Mouse (Mus musculus) CH12.LX (cell line): ENCODE measurements at regions not wholly inside any gene's neighbourhood (a gene's known extent, or its start where the extent isn't known, plus 50 kb on each side); places are given as distances from the start of the nearest gene placed in this dataset.

Source experiments
- DNase-seq: peaks from one replicate; pipeline ENCODE4 v3.0.0-alpha.2; 2013; ENCODE audit errors: extremely low read depth
- H3K27ac ChIP-seq: 2 replicates; pipeline ENCODE4 v1.5.1; 2012; ENCODE audit warnings: low read depth, mild to moderate bottlenecking, control low read depth, moderate library complexity; ENCODE audit not compliant: insufficient read depth
- H3K27me3 ChIP-seq: replicated peaks from 2 replicates; pipeline ENCODE3; 2012; ENCODE audit warnings: inconsistent platforms
- H3K36me3 ChIP-seq, 2 experiments: replicated peaks in 1 of 2; 2 replicates each; pipeline versions ENCODE3 to v1.6.1; 2012; ENCODE audit warnings: inconsistent platforms in 1 of 2, low read length in 1 of 2, mild to moderate bottlenecking in 1 of 2, mixed read lengths in 1 of 2, moderate library complexity in 1 of 2; ENCODE audit not compliant: control insufficient read depth in 1 of 2, insufficient read depth in 1 of 2
- H3K4me1 ChIP-seq, 2 experiments: 2 replicates each; pipeline ENCODE4 v1.6.1; 2012; ENCODE audit warnings: inconsistent platforms in 1 of 2, moderate library complexity in 1 of 2; ENCODE audit not compliant: insufficient read depth in 2 of 2, control insufficient read depth in 1 of 2
- H3K4me2 ChIP-seq: 2 replicates; pipeline ENCODE4 v1.6.1; 2012; ENCODE audit warnings: low read depth, mild to moderate bottlenecking, control low read depth; ENCODE audit not compliant: poor library complexity, insufficient read depth, severe bottlenecking
- H3K4me3 ChIP-seq, 3 experiments: fragments of 150-350 bp in 1 of 3; sonication (generic) in 1 of 3; replicated peaks in 1 of 3; 2 replicates each; pipeline versions ENCODE3 to v1.5.1; 2011 to 2012; ENCODE audit warnings: low read depth in 2 of 3, low read length in 2 of 3, mild to moderate bottlenecking in 2 of 3, moderate library complexity in 2 of 3, control low read depth in 1 of 3, improper control_type of control experiment in 1 of 3, inconsistent platforms in 1 of 3, mixed read lengths in 1 of 3; ENCODE audit not compliant: poor library complexity in 1 of 3
- H3K79me2 ChIP-seq: replicated peaks from 2 replicates; pipeline ENCODE4 v1.6.1; 2012; ENCODE audit warnings: mild to moderate bottlenecking, moderate library complexity; ENCODE audit not compliant: control insufficient read depth, poor library complexity, insufficient read depth, severe bottlenecking; ENCODE audit errors: extremely low read depth
- H3K9ac ChIP-seq: 2 replicates; pipeline ENCODE4 v1.6.1; 2012; ENCODE audit warnings: low read depth, mild to moderate bottlenecking, control low read depth, moderate library complexity; ENCODE audit not compliant: insufficient read depth
- H3K9me3 ChIP-seq: replicated peaks from 2 replicates; pipeline ENCODE3; 2012; ENCODE audit warnings: low read length, inconsistent platforms, mixed read lengths
- BHLHE40 ChIP-seq: IDR thresholded peaks from 2 replicates; pipeline ENCODE4 v1.6.1; 2011; ENCODE audit warnings: mild to moderate bottlenecking, low read depth, low read length, improper control_type of control experiment
- E2F4 ChIP-seq: IDR thresholded peaks from 2 replicates; pipeline ENCODE4 v1.6.1; 2011; ENCODE audit warnings: low read depth, low read length, improper control_type of control experiment; ENCODE audit not compliant: insufficient replicate concordance
- ELF1 ChIP-seq: IDR thresholded peaks from 2 replicates; pipeline ENCODE4 v1.6.1; 2014; ENCODE audit warnings: low read depth, mild to moderate bottlenecking, inconsistent platforms, low read length, improper control_type of control experiment
- ETS1 ChIP-seq: conservative IDR thresholded peaks from 2 replicates; pipeline ENCODE4 v1.6.1; 2012; ENCODE audit warnings: low read depth, mild to moderate bottlenecking, inconsistent platforms, low read length, improper control_type of control experiment, moderate library complexity
- HCFC1 ChIP-seq: IDR thresholded peaks from 2 replicates; pipeline ENCODE4 v1.6.1; 2012; ENCODE audit warnings: low read depth, mild to moderate bottlenecking, inconsistent platforms, low read length, improper control_type of control experiment
- IRF4 ChIP-seq: IDR thresholded peaks from 2 replicates; pipeline ENCODE4 v1.6.1; 2014; ENCODE audit warnings: low read depth, mild to moderate bottlenecking, inconsistent platforms, low read length, improper control_type of control experiment
- JUN ChIP-seq: IDR thresholded peaks from 2 replicates; pipeline ENCODE4 v1.6.1; 2011; ENCODE audit warnings: low read depth, mild to moderate bottlenecking, low read length, improper control_type of control experiment, moderate library complexity; ENCODE audit not compliant: insufficient read depth
- KAT2A ChIP-seq: IDR thresholded peaks from 2 replicates; pipeline ENCODE4 v1.6.1; 2012; ENCODE audit warnings: low read length, improper control_type of control experiment, inconsistent platforms; ENCODE audit not compliant: insufficient replicate concordance
- MAFK ChIP-seq: IDR thresholded peaks from 2 replicates; pipeline ENCODE4 v1.6.1; 2011; ENCODE audit warnings: low read length, improper control_type of control experiment; ENCODE audit not compliant: insufficient replicate concordance
- MAX ChIP-seq: IDR thresholded peaks from 2 replicates; pipeline ENCODE4 v1.6.1; 2011; ENCODE audit warnings: low read length, improper control_type of control experiment
- MAZ ChIP-seq: IDR thresholded peaks from 2 replicates; pipeline ENCODE4 v1.6.1; 2012; ENCODE audit warnings: low read depth, mild to moderate bottlenecking, inconsistent platforms, low read length, improper control_type of control experiment, moderate library complexity
- MXI1 ChIP-seq: IDR thresholded peaks from 2 replicates; pipeline ENCODE4 v1.6.1; 2011; ENCODE audit warnings: mild to moderate bottlenecking, low read depth, low read length, improper control_type of control experiment
- NELFE ChIP-seq: IDR thresholded peaks from 2 replicates; pipeline ENCODE4 v1.6.1; 2011; ENCODE audit warnings: low read depth, low read length, improper control_type of control experiment
- NRF1 ChIP-seq: IDR thresholded peaks from 2 replicates; pipeline ENCODE4 v1.6.1; 2014; ENCODE audit warnings: low read depth, mild to moderate bottlenecking, inconsistent platforms, low read length, improper control_type of control experiment, moderate library complexity
- PAX5 ChIP-seq: IDR thresholded peaks from 2 replicates; pipeline ENCODE4 v1.6.1; 2012; ENCODE audit warnings: low read length, inconsistent platforms, mixed read lengths
- POLR2A ChIP-seq: IDR thresholded peaks from 2 replicates; pipeline ENCODE4 v1.6.1; 2011; ENCODE audit warnings: low read depth, mild to moderate bottlenecking, improper control_type of control experiment, low read length
- RAD21 ChIP-seq: IDR thresholded peaks from 2 replicates; pipeline ENCODE4 v1.6.1; 2011; ENCODE audit warnings: low read depth, mild to moderate bottlenecking, low read length, improper control_type of control experiment, moderate library complexity
- SMC3 ChIP-seq: IDR thresholded peaks from 2 replicates; pipeline ENCODE4 v1.6.1; 2011; ENCODE audit warnings: low read depth, low read length, improper control_type of control experiment
- UBTF ChIP-seq: IDR thresholded peaks from 2 replicates; pipeline ENCODE4 v1.6.1; 2012; ENCODE audit warnings: low read depth, mild to moderate bottlenecking, inconsistent platforms, low read length, improper control_type of control experiment, moderate library complexity
- USF2 ChIP-seq: conservative IDR thresholded peaks from 2 replicates; pipeline ENCODE4 v1.6.1; 2011; ENCODE audit warnings: low read depth, low read length, improper control_type of control experiment
- ZC3H11A ChIP-seq: IDR thresholded peaks from 2 replicates; pipeline ENCODE4 v1.6.1; 2012; ENCODE audit warnings: low read depth, mild to moderate bottlenecking, inconsistent platforms, low read length, improper control_type of control experiment
- ZKSCAN1 ChIP-seq: IDR thresholded peaks from 2 replicates; pipeline ENCODE4 v1.6.1; 2012; ENCODE audit warnings: low read depth, inconsistent platforms, low read length, improper control_type of control experiment, borderline replicate concordance
- ZMIZ1 ChIP-seq: IDR thresholded peaks from 2 replicates; pipeline ENCODE4 v1.6.1; 2012; ENCODE audit warnings: low read depth, mild to moderate bottlenecking, inconsistent platforms, low read length, improper control_type of control experiment
- dilution Hi-C: fragments of 300-500 bp; cut with MboI; formaldehyde crosslinking; loops from 2 replicates; pipeline ENCODE4 v1.14.3; 2020; ENCODE audit warnings: low sequenced_read_pairs; ENCODE audit not compliant: extremely low pct_unique_long_range_greater_than_20kb, extremely low pct_ligation_motif_present
- in situ Hi-C: fragments of 300-500 bp; cut with MboI; formaldehyde crosslinking; loops from 3 replicates; pipeline ENCODE4 v1.14.3; 2019; ENCODE audit warnings: low sequenced_read_pairs, low pct_ligation_motif_present, low pct_unique_long_range_greater_than_20kb, mixed read lengths

GRCm38 (mm10) chr12:39528121-39528520, 509.7 kb downstream of the Arl4a start:
- no peak overlapping the region for H3K27ac ChIP-seq
- H3K4me2 ChIP-seq = no peak overlapping the region
- H3K4me1 ChIP-seq = peaks cover 0 to 7% of the 10 kb centered on the region in 2 experiments; a peak in 2 of 4 replicates
- H3K36me3 ChIP-seq = no peaks in the 10 kb centered on the region
- TF ChIP-seq NRF1 = no peak
- no peak for TF ChIP-seq BHLHE40
- TF ChIP-seq IRF4 = no peak
- TF ChIP-seq MAX = no peak
- TF ChIP-seq MXI1 = no peak
- TF ChIP-seq ZC3H11A = no peak
- in situ Hi-C loops (no loop called here), dilution Hi-C loops (no loop called here)
- no peak overlapping the region for H3K9ac ChIP-seq
- H3K9me3 ChIP-seq = no peaks in the 10 kb centered on the region
- H3K79me2 ChIP-seq = no peaks in the 10 kb centered on the region
- H3K27me3 ChIP-seq = no peaks in the 10 kb centered on the region
- no peak overlapping the region for H3K4me3 ChIP-seq
- DNase-seq = no peak

GRCm38 (mm10) chr12:39527216-39527600, 510.6 kb downstream of the Arl4a start:
- H3K79me2 ChIP-seq = no peaks in the 10 kb centered on the region
- in situ Hi-C loops = no loop called here
- TF ChIP-seq ZKSCAN1 = no peak
- TF ChIP-seq ELF1 = no peak
- TF ChIP-seq RAD21 = no peak
- no peak for TF ChIP-seq POLR2A
- TF ChIP-seq MAX = no peak
- no peak for TF ChIP-seq E2F4
- TF ChIP-seq MAFK = no peak
- no peak for TF ChIP-seq KAT2A
- TF ChIP-seq MAZ = no peak
- no peak for TF ChIP-seq JUN
- TF ChIP-seq ETS1 = no peak
- TF ChIP-seq ZMIZ1 = no peak
- no peak for TF ChIP-seq SMC3
- no peak for TF ChIP-seq MXI1
- TF ChIP-seq NELFE = no peak
- TF ChIP-seq UBTF = no peak
- TF ChIP-seq USF2 = no peak
- TF ChIP-seq PAX5 = no peak
- no peak for TF ChIP-seq NRF1
- TF ChIP-seq HCFC1 = no peak

More at GRCm38 (mm10) chr12:39527216-39527600, 510.6 kb downstream of the Arl4a start:
- no peak overlapping the region for H3K27ac ChIP-seq
- H3K4me1 ChIP-seq = peaks cover 0 to 7% of the 10 kb centered on the region in 2 experiments; a peak in 2 of 4 replicates
- H3K9me3 ChIP-seq = no peaks in the 10 kb centered on the region
- no peak overlapping the region for H3K4me2 ChIP-seq
- dilution Hi-C loops = no loop called here
- H3K36me3 ChIP-seq = no peaks in the 10 kb centered on the region
- H3K27me3 ChIP-seq = no peaks in the 10 kb centered on the region
- H3K4me3 ChIP-seq = no peak overlapping the region
- no peak for DNase-seq
- H3K9ac ChIP-seq = no peak overlapping the region
